Mouse (Mus musculus): ENCODE results near the gene Klrg1.

The Klrg1 gene

GRCm38 (mm10) chr6:122282782-122283181, at the start of gene Klrg1:
Klrg1 (minus strand) TSS chr6:122282882.
- no peak for DNase-seq (ENCODE audit: low read depth, low spot score)

- no peak for DNase-seq (ENCODE audit: low read depth, low spot score)
These were observed 42.8 kb upstream of the Klrg1 start for GRCm38 (mm10) chr6:122325361-122325975.

- DNase-seq (ENCODE audit: low read depth, low spot score): no peak
These were observed 36.0 kb upstream of the Klrg1 start for GRCm38 (mm10) chr6:122318726-122319125.

GRCm38 (mm10) chr6:122310187-122310820, 27.6 kb upstream of the Klrg1 start:
- DNase-seq (ENCODE audit: low read depth, low spot score): no peak

GRCm38 (mm10) chr6:122309446-122309960, 26.8 kb upstream of the Klrg1 start:
- DNase-seq (ENCODE audit: low read depth, low spot score): no peak

GRCm38 (mm10) chr6:122308505-122309393, 26.1 kb upstream of the Klrg1 start, which contains the start of gene M6pr:
M6pr (plus strand) TSS chr6:122308720.
- peak; percentile 97 for DNase-seq (ENCODE audit: low read depth, low spot score)

GRCm38 (mm10) chr6:122308136-122308504, 25.4 kb upstream of the Klrg1 start:
- no peak for DNase-seq (ENCODE audit: low read depth, low spot score)

- DNase-seq (ENCODE audit: low read depth, low spot score): no peak
These were observed 24.0 kb upstream of the Klrg1 start for GRCm38 (mm10) chr6:122306707-122307106.

GRCm38 (mm10) chr6:122304790-122305555, 22.3 kb upstream of the Klrg1 start:
- DNase-seq (ENCODE audit: low read depth, low spot score): no peak

- DNase-seq (ENCODE audit: low read depth, low spot score): peak; percentile 81
These were observed 21.7 kb upstream of the Klrg1 start for GRCm38 (mm10) chr6:122304355-122304754.

- DNase-seq (ENCODE audit: low read depth, low spot score): no peak
These were observed 20.8 kb upstream of the Klrg1 start for GRCm38 (mm10) chr6:122303526-122303925.

GRCm38 (mm10) chr6:122302661-122303060, 20.0 kb upstream of the Klrg1 start:
- no peak for DNase-seq (ENCODE audit: low read depth, low spot score)

GRCm38 (mm10) chr6:122302121-122302520, 19.4 kb upstream of the Klrg1 start:
- DNase-seq (ENCODE audit: low read depth, low spot score): no peak

GRCm38 (mm10) chr6:122299621-122300133, 17.0 kb upstream of the Klrg1 start:
- DNase-seq (ENCODE audit: low read depth, low spot score): no peak

GRCm38 (mm10) chr6:122298223-122298609, 15.5 kb upstream of the Klrg1 start:
- no peak for DNase-seq (ENCODE audit: low read depth, low spot score)

GRCm38 (mm10) chr6:122297279-122298222, 14.9 kb upstream of the Klrg1 start:
- peak; percentile 74 for DNase-seq (ENCODE audit: low read depth, low spot score)

GRCm38 (mm10) chr6:122296918-122297278, 14.2 kb upstream of the Klrg1 start:
- no peak for DNase-seq (ENCODE audit: low read depth, low spot score)

- DNase-seq (ENCODE audit: low read depth, low spot score): no peak
These were observed 12.6 kb upstream of the Klrg1 start for GRCm38 (mm10) chr6:122295242-122295641.

- no peak for DNase-seq (ENCODE audit: low read depth, low spot score)
These were observed 11.6 kb upstream of the Klrg1 start for GRCm38 (mm10) chr6:122294290-122294689.

- DNase-seq (ENCODE audit: low read depth, low spot score): no peak
These were observed 11.1 kb upstream of the Klrg1 start for GRCm38 (mm10) chr6:122293796-122294195.

All from mesoderm, embryonic 11.5 days (tissue).